Mouse (Mus musculus) liver, postnatal 0 days (tissue): Measurements from ENCODE around the gene Txnl4b. TPM values are rescaled to one million over a fixed set of nuclear protein-coding genes. Genes with fewer than 3 reads are reported as not detected.
A peak's percentile ranks its signal among the peaks of the same experiment; 100 is the strongest.

Source experiments
- ATAC-seq: fragments of 200-750 bp; cut with Nextera tagmentation; 2 replicates; pipeline ENCODE4 v1.8.0; 2017; ENCODE audit warnings: mild to moderate bottlenecking, moderate library complexity
- DNase-seq: peaks from one replicate; pipeline ENCODE4 v3.0.0-alpha.2; 2016
- H3K27ac ChIP-seq: fragments of 300-500 bp; sonication (generic); 2 replicates; pipeline ENCODE4 v1.5.1; 2014; ENCODE audit warnings: antibody characterized with exemption, moderate library complexity, mild to moderate bottlenecking, low read depth
- H3K27me3 ChIP-seq: fragments of 300-500 bp; sonication (generic); 2 replicates; pipeline ENCODE4 v1.6.1; 2014; ENCODE audit warnings: low read length, control low read depth, mixed read lengths; ENCODE audit not compliant: insufficient read depth
- H3K36me3 ChIP-seq: fragments of 300-500 bp; sonication (generic); replicated peaks from 2 replicates; pipeline ENCODE4 v1.6.1; 2014; ENCODE audit warnings: mild to moderate bottlenecking, control low read depth, low read length, moderate library complexity, mixed read lengths; ENCODE audit not compliant: insufficient read depth
- H3K4me1 ChIP-seq: fragments of 300-500 bp; sonication (generic); 2 replicates; pipeline ENCODE4 v1.6.1; 2014; ENCODE audit warnings: antibody characterized with exemption, mild to moderate bottlenecking, control low read depth; ENCODE audit not compliant: insufficient read depth
- H3K4me2 ChIP-seq: fragments of 300-500 bp; sonication (generic); 2 replicates; pipeline ENCODE4 v1.6.1; 2014; ENCODE audit warnings: low read depth, mild to moderate bottlenecking, low read length, moderate library complexity, mixed read lengths
- H3K4me3 ChIP-seq: fragments of 300-500 bp; sonication (generic); 2 replicates; pipeline ENCODE4 v1.5.1; 2014; ENCODE audit warnings: low read depth, low read length
- H3K9ac ChIP-seq: fragments of 300-500 bp; sonication (generic); replicated peaks from 2 replicates; pipeline ENCODE4 v1.6.1; 2014; ENCODE audit warnings: mild to moderate bottlenecking, moderate library complexity
- H3K9me3 ChIP-seq: fragments of 300-500 bp; sonication (generic); 2 replicates; pipeline ENCODE4 v1.6.1; 2016; ENCODE audit warnings: mild to moderate bottlenecking, control low read depth, low read length, mixed read lengths
- CTCF ChIP-seq: sonication (generic); IDR thresholded peaks from 2 replicates; pipeline ENCODE4 v1.5.1; 2016; ENCODE audit warnings: antibody characterized with exemption, low read depth
- EP300 ChIP-seq: IDR thresholded peaks from 2 replicates; pipeline ENCODE4 v1.6.1; 2016; ENCODE audit warnings: antibody characterized with exemption, low read depth, mild to moderate bottlenecking
- WGBS: fragments of 180-500 bp; shearing (Covaris S2); extraction: QIAGEN DNeasy Blood & Tissue Kit; methylation state at CpG from one replicate; pipeline ENCODE4 v1.1.7; 2014; ENCODE audit not compliant: insufficient replicate concordance; 5-methylcytosine and 5-hydroxymethylcytosine counted together
- polyA plus RNA-seq: library from polyadenylated mRNA; unstranded; fragments of >200 nt; fragmentation: Nextera tagmentation; extraction: Ambion mirVana; gene quantifications from 2 replicates; pipeline ENCODE4 v1.2.1, GENCODE M21; 2015

Txnl4b gene
- 10.5 and 11.4 TPM in 2 replicates for polyA plus RNA-seq

- Histone ChIP-seq H3K4me2 (peak within 1 kb of the TSS; percentile 87), H3K27me3 (no peaks in the 10 kb centered on the region), H3K9ac (peak within 1 kb of the TSS; percentile 88), H3K4me3 (peak within 1 kb of the TSS; percentile 97), H3K27ac (peak within 1 kb of the TSS; percentile 99), H3K9me3 (no peaks in the 10 kb centered on the region), H3K4me1 (peaks cover 18% of the 10 kb centered on the region), H3K36me3 (peaks cover 29% of the 10 kb centered on the region)
- peak; percentile 98 for ATAC-seq
- peak; percentile 97 for DNase-seq
- WGBS = under 1% methylated on average over 52 of the region's 52 CpGs
- TF ChIP-seq EP300 (peak; percentile 76), CTCF (no peak)
Measured at GRCm38 (mm10) chr8:109565498-109566333, at the start of gene Txnl4b, which contains the start of gene Dhx38. Txnl4b (plus strand) TSS chr8:109565892. Dhx38 (minus strand) TSS chr8:109565861.

- TF ChIP-seq EP300 = no peak
- no peak for TF ChIP-seq CTCF
Measured at GRCm38 (mm10) chr8:109524008-109524407, 41.7 kb upstream of the Txnl4b start.

GRCm38 (mm10) chr8:109535140-109535990 is 30.3 kb upstream of the Txnl4b start:
- TF ChIP-seq CTCF = peak; percentile 71
- no peak for TF ChIP-seq EP300
- H3K9me3 ChIP-seq = no peaks in the 10 kb centered on the region
- H3K9ac ChIP-seq = no peak overlapping the region
- no peaks in the 10 kb centered on the region for H3K4me1 ChIP-seq
- H3K27ac ChIP-seq = no peak overlapping the region
- H3K4me2 ChIP-seq = no peak overlapping the region
- H3K36me3 ChIP-seq = no peaks in the 10 kb centered on the region
- H3K27me3 ChIP-seq = no peaks in the 10 kb centered on the region
- 84% methylated on average over 19 of the region's 19 CpGs for WGBS
- ATAC-seq (no peak), DNase-seq (peak; percentile 66)
- H3K4me3 ChIP-seq = no peak overlapping the region

More at GRCm38 (mm10) chr8:109524008-109524407, 41.7 kb upstream of the Txnl4b start:
- no peak for DNase-seq
- ATAC-seq = no peak
- Histone ChIP-seq H3K9me3 (no peaks in the 10 kb centered on the region), H3K4me3 (no peak overlapping the region), H3K4me2 (no peak overlapping the region), H3K27me3 (no peaks in the 10 kb centered on the region), H3K9ac (no peak overlapping the region), H3K36me3 (no peaks in the 10 kb centered on the region), H3K27ac (no peak overlapping the region), H3K4me1 (no peaks in the 10 kb centered on the region)
- WGBS = 69% methylated on average over 2 of the region's 2 CpGs

- Histone ChIP-seq H3K9me3 (no peaks in the 10 kb centered on the region), H3K4me3 (no peak overlapping the region), H3K4me1 (no peaks in the 10 kb centered on the region), H3K9ac (no peak overlapping the region), H3K27me3 (no peaks in the 10 kb centered on the region), H3K4me2 (no peak overlapping the region), H3K36me3 (no peaks in the 10 kb centered on the region), H3K27ac (no peak overlapping the region)
- ATAC-seq = peak; percentile 70
- 10% methylated on average over 5 of the region's 5 CpGs for WGBS
- peak; percentile 85 for DNase-seq
- TF ChIP-seq CTCF = peak; percentile 83
- no peak for TF ChIP-seq EP300
Measured at GRCm38 (mm10) chr8:109536703-109537102, 29.0 kb upstream of the Txnl4b start.

- TF ChIP-seq EP300 = no peak
- no peak for TF ChIP-seq CTCF
- Histone ChIP-seq H3K36me3 (peaks cover 7% of the 10 kb centered on the region), H3K4me1 (no peaks in the 10 kb centered on the region), H3K4me2 (no peak overlapping the region), H3K4me3 (no peak overlapping the region), H3K9me3 (no peaks in the 10 kb centered on the region), H3K9ac (no peak overlapping the region), H3K27me3 (no peaks in the 10 kb centered on the region), H3K27ac (no peak overlapping the region)
- WGBS = 60% methylated on average over 5 of the region's 5 CpGs
- DNase-seq = no peak
- ATAC-seq = no peak
Measured at GRCm38 (mm10) chr8:109542165-109542564, 23.5 kb upstream of the Txnl4b start.
